Mouse (Mus musculus) liver, adult 2 months (tissue): ENCODE measurements around the gene Robo2.

Source experiments
- CTCF ChIP-seq: fragments of 200-500 bp; IDR thresholded peaks from 2 replicates; pipeline ENCODE4 v1.5.1; 2011; ENCODE audit warnings: low read depth, low read length, control low read depth
- POLR2A ChIP-seq: fragments of 200-500 bp; IDR thresholded peaks from 2 replicates; pipeline ENCODE4 v1.6.1; 2011; ENCODE audit warnings: low read length, control low read depth; ENCODE audit not compliant: insufficient read depth; ENCODE audit errors: extremely low read depth

- TF ChIP-seq CTCF: no peak
- TF ChIP-seq POLR2A: no peak
Observed at GRCm38 (mm10) chr16:73915425-73915824, 496.2 kb downstream of the Robo2 start.
